Mouse (Mus musculus) frontal cortex, adult (tissue): ENCODE measurements around the gene Bcar3.
"Not testable (repeated sequence)": the region's sequence is repeated elsewhere in the genome, so short reads cannot be mapped to it uniquely, and the experiment has no call there.

Experiments used
- ATAC-seq: cut with Nextera tagmentation; 2 replicates; pipeline ENCODE4 v1.9.2; 2017; ENCODE audit warnings: mild to moderate bottlenecking, moderate library complexity, mixed read lengths; ENCODE audit not compliant: low TSS enrichment

Gene Bcar3

DNA sequence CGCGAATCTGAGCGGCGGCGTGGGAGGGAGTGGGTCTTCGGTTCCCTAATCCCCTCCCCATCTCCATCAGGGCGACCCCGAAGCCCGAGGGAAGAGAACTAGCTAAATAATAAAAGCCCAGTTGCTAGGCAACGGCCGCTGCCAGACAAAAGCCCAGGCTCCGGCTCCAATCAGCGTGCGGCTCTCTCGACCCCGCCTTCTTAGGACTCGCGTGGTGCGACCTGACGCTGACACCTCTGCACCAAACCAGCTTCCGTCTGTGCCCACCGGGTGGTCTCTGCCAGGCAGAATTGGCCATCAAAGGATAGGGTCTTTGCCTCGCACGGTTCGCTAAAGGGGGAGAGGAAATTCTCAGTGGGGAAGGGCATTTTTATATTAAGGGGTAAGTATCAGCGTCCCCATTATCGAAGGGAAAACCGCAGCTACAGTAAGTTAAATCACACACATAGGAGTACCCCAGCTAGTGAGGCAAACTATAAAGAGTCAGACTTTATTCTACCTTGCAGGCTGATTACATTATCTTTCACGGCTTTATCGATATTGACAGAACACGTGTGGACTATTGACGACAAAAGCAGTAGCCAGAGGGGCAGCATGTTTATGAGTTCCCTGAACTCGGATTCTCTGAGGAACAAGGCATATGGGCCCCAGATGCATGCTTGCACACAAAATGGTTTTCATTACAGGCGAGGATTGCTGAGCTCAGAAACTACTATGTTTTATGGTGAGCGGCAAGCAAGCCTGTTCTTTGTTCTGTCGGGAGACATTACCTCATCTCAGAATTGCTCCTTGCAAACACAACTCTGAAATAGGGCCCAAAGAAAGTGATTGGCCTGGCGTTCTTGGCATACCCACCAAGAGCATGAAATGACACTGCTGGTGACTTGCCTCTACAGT, at the start of gene Bcar3:
Gene Bcar3 (plus strand): TSS at position 183 of the 897 bp plus-strand sequence.
- ATAC-seq, result peak; percentile 63

- ATAC-seq, result no peak
Measured at GRCm38 (mm10) chr3:122244759-122245158, 49.2 kb upstream of the Bcar3 start.

DNA sequence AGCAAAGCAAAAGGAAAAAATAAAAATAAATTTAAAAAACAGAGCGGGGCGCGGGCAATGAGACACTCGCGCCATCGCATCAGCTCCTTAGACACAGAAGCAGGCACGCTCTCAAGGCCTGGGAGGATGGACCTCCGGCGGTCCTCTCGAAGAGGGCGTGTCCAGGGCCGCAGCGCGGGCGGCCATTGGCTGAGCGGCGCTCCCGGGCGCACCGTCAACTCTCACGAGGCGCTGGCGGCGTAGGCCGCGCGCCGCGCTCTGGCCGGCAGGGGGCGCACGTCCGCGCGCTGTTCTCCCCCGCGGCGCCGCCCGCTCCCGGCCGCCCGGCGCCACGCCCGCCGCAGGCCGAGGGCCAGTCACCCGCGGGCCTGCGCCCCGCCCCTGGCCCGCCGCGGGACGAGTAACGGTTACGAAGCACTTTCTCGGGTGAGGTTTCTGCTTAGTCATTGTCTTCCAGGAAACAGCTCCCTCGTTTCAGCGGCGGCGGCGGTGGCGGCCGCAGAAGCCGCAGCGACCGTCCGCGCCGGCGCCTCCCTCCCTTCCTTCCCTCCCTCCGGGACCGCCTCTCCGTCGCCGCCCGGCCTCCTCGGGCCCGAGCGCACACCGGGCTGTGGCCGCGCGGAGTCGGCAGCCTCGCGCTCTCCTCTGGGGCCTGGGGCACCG, 48.6 kb upstream of the Bcar3 start, which contains the start of gene Gclm:
Gene Gclm (plus strand): TSS at position 343 of the 663 bp plus-strand sequence.
- ATAC-seq, result peak; percentile 97

- ATAC-seq, result peak; percentile 45
Measured at GRCm38 (mm10) chr3:122245878-122246332, 48.0 kb upstream of the Bcar3 start.

GRCm38 (mm10) chr3:122246406-122246805, 47.5 kb upstream of the Bcar3 start:
- no peak for ATAC-seq

DNA sequence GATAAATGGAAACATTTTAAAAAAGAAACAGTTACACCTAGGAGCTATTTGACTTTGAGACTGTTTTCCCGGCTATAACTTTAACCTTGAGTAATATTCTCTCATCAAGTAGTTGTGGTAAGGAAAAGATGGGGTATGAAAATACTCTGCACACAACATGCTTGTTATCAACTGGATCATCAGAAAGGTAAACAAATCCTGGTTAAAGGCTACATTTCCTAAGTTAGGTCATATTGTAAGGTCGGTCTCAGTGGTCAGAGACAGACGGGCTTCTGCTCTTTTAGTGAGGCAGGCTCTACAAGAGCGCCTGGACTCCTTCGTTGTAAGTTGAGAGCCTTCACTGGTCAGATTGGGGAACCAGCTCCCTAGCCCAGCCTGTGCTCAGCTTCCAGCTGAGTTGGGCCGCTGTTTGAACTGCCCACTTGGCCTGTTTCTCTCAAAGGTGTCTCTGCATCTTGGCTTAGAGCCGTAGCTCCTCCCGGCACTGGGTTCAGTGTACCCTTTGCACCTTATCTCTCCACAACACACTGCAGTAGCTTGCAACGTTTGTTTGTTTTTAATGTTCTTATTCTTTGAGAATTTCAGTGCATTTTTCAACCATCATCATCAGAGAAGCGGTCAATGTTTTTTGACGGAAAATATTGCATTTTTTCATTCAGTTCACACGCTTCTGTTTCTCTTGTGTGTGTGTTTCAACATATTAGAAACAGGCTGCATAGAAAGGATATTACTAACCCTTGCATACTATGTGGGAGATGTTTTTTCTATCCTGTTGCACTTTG, 46.8 kb upstream of the Bcar3 start:
- ATAC-seq, result no peak

- no peak for ATAC-seq
Measured at GRCm38 (mm10) chr3:122247768-122248100, 46.2 kb upstream of the Bcar3 start.

DNA sequence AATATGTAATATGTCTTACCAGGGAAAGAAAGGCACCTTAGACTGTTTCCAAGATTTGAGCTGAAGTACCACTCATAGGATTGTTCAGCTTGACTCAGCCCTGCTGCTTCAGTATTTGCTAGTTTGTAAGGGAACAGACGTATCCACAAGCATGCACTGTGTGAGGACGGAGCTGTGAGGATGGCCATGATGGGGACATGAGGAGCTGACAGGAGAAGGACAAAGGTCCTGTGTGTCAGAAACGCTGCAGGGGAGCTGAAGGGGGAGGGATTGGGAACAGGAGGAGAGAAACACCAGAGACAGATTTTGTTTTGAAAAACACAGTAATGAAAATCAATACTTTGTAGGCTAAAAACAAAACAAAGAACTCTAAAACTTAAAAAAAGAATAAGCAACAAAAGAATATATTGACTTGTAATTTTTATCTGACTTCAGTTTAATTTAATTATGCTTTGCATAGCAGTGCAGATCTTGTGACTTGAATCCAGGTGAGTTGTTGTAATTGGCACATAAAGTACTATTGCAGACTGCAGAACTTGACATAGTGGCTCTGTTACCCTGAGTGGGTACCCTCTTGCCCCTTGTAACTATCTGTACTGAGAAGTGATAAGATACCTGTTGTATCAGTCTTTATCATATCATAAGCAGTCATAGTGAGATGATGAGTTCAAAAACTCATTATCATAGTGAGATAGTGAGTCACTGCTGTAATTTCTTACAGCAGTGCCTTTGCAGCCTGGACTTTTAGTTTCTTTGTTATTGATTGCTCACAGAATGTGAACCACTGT, 41.3 kb upstream of the Bcar3 start:
- no peak for ATAC-seq

- not testable (repeated sequence) for ATAC-seq
Measured at GRCm38 (mm10) chr3:122254050-122254449, 39.9 kb upstream of the Bcar3 start.

GRCm38 (mm10) chr3:122269986-122270385, 23.9 kb upstream of the Bcar3 start:
- ATAC-seq, result no peak

DNA sequence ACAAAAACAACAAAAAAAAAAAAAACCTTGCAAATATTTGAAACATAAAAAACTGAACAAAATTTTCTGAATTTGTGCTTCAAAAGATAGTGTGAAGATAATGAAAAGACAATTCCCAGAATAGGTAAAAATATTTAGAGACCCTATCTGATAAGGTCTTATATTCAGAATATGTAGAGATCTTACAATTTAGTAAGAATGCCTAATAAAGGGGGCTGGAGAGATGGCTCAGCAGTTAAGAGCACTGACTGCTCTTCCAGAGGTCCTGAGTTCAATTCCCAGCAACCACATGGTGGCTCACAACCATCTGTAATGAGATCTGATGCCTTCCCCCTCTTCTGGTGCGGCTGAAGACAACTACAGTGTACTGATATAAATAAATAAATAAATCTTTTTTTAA, 21.4 kb upstream of the Bcar3 start:
- not testable (repeated sequence) for ATAC-seq

DNA sequence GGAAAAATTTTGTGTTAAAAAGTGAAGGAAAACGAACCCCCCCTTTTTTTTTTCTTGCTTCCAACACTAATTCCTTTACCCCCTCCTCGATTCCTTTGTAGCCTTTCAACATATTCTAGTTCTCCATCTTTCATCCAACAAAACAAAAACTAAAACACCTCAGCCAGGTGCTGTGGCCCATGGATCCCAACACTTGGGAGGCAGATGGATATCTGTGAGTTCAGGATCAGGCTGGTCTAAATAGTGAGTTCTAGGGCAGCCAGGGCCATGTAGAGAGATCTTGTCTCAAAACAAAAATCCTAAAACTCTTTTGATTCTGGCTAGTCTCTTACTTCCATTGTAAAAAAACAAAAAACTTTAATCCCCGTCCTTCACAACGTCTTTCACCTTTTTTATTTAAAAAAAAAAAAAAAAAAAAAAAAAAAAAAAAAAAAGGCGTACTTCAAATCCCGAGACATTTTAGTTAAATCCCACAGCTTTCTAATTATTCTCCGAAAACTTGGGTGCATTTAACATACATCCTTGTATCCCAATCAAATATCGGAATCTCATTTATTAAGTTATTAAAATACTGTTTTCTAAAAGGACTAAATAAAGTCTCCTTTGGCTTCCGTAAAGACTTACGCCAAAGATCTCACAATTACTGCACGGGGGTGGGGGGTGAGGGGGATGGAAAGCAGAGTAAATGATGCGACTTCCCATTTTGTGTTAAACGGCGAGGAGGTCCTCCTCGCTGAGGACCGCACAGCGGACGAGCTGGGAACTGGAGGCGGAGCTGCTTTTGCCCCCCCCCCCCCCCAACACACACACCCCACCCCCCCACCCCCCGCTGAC, 20.3 kb upstream of the Bcar3 start:
- no peak for ATAC-seq

DNA sequence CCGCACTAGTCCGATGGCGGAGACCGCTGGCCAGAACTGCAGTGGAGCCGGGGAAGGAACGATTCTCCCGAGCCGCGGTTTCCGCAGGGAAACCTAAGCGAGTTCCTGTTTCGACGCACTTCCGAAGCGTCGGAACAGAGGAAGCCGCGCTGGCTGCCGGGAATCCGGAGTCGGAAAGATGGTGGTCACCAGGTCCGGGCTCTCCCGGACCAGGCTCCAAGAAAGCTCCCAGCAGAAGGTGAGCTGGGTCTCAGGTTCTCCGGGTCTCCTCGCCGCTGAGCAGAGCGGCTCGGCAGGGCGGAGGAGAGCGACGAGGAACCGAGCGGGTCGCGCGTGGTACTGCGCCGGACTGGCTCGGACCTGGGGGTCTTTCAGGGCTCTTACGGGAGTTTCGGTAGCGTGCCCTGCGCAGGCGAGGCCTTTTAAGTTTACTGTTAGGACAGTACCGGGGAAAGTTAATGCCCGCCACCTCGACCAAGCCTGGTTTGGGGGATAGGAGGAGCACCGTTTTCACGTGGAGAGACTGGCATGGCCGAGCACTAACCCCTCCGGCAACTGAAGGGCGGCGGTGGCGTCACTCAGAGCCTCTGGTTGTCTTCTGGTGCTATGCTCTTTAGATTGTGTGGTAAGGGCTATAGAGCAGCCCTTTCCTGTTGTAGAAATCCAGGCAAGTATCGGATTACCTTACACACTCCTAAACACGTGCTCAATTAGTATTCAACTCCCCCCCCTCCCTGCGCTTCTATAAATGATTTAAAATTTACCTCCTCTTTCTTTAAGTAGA, 19.5 kb upstream of the Bcar3 start, which contains the start of gene Dnttip2:
Gene Dnttip2 (plus strand): TSS at position 148 of the 784 bp plus-strand sequence.
- peak; percentile 90 for ATAC-seq

GRCm38 (mm10) chr3:122275111-122275510, 18.8 kb upstream of the Bcar3 start:
- ATAC-seq, result no peak

- no peak for ATAC-seq
Measured at GRCm38 (mm10) chr3:122287195-122287594, 6.7 kb upstream of the Bcar3 start.

DNA sequence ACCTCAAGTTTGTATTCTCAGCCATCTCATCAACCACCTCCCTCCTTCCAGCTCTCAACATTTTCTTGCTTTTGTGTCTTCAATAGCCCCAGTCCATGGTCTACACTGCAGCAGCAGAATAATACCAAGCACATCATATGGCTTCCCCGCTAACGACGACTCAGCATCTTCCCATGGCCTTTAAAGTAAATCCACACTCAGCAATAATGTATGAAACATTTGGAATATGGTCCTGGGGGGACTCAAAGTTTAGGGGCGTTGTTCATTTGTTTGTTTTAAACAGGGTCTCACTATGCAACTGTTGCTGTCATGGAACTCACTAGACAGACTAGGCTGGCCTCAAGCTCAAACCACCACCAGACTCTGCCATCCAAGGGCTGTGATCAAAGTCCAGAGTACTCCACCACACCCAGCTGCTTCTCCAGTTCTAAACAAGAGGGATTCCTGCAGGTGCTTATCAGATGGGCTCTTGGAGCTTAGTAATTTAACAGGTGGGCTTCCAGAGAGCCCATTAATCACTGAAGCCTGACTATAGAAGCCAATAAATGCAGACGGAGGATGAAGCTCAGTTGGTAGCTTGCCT, 5.2 kb upstream of the Bcar3 start:
- no peak for ATAC-seq

DNA sequence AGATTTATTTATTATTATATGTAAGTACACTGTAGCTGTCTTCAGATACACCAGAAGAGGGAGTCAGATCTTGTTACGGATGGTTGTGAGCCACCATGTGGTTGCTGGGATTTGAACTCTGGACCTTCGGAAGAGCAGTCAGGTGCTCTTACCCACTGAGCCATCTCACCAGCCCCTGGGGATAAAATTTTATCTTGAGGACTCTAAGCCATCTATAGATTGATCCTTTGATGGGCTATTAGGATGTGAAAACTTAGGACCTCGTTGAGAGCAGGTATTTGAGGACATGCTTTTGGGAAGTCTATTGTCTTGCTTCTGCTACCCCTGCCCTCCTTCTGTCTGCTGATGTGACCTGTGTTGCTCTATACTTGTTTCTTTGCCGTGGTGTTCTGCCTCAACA, 4.6 kb upstream of the Bcar3 start:
- not testable (repeated sequence) for ATAC-seq

DNA sequence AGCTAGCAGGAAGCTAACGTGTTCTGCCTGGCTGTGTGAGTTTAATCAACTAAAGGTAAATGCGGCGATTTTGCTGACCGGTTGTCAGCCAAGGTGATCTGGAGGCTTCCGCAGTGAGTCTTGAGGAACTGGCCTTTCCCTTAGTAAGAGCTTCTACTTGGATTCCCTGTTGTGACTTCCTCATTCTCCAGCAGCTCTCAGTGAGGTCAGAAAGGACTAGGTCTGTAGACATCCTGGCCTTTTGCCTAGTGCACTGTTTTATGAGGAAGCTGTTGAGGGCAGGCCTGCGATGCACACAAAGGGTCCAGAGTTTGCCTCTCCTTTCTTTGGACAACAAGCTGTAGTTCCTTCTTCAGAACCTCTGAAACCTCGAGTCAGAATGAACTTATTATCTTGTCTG, 3.2 kb upstream of the Bcar3 start:
- no peak for ATAC-seq

DNA sequence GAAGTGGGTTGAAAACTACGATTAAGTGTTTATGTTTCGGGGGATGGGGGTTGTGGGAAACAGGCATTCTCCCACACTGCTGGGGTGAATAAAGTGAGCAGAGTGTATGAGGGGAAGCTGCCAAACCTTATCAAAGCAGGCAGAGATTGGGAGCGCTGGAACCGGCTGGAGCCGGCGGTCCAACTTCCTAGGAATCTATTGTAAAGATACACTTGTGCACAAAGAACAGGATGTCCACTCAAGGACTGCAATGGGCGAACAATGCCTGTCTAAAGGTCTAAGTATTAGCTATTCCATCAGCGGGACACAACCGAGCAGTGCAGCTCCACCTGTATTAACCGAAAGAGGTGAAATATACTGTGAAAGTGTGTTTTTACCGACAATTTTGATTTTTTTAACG, 2.1 kb upstream of the Bcar3 start:
- no peak for ATAC-seq
